Mouse (Mus musculus) kidney, embryonic 15.5 days (tissue): ENCODE measurements at regions not wholly inside any gene's neighbourhood (a gene's known extent, or its start where the extent isn't known, plus 50 kb on each side); places are given as distances from the start of the nearest gene placed in this dataset.
A peak's percentile ranks its signal among the peaks of the same experiment; 100 is the strongest.

Experiments used
- ATAC-seq: fragments of 200-750 bp; cut with Nextera tagmentation; replicated peaks from 2 replicates; pipeline ENCODE4 v1.8.0; 2017; ENCODE audit warnings: moderate TSS enrichment; ENCODE audit not compliant: low FRiP score
- H3K27ac ChIP-seq: fragments of 300-500 bp; sonication (generic); 2 replicates; pipeline ENCODE4 v1.5.1; 2015; ENCODE audit warnings: mild to moderate bottlenecking, inconsistent platforms
- H3K27me3 ChIP-seq: fragments of 300-500 bp; sonication (generic); 2 replicates; pipeline ENCODE4 v1.6.1; 2015; ENCODE audit warnings: inconsistent platforms
- H3K36me3 ChIP-seq: fragments of 300-500 bp; sonication (generic); 2 replicates; pipeline ENCODE4 v1.6.1; 2015; ENCODE audit warnings: inconsistent platforms
- H3K4me1 ChIP-seq: fragments of 300-500 bp; sonication (generic); 2 replicates; pipeline ENCODE4 v1.6.1; 2015; ENCODE audit warnings: inconsistent platforms
- H3K4me2 ChIP-seq: fragments of 300-500 bp; sonication (generic); 2 replicates; pipeline ENCODE4 v1.6.1; 2015; ENCODE audit warnings: moderate library complexity, mild to moderate bottlenecking, inconsistent platforms
- H3K4me3 ChIP-seq: fragments of 300-500 bp; sonication (generic); replicated peaks from 2 replicates; pipeline ENCODE4 v1.5.1; 2015; ENCODE audit warnings: mild to moderate bottlenecking, inconsistent platforms
- H3K9ac ChIP-seq: fragments of 300-500 bp; sonication (generic); 2 replicates; pipeline ENCODE4 v1.6.1; 2015; ENCODE audit warnings: mild to moderate bottlenecking, inconsistent platforms
- H3K9me3 ChIP-seq: fragments of 300-500 bp; sonication (generic); replicated peaks from 2 replicates; pipeline ENCODE4 v1.6.1; 2016; ENCODE audit warnings: inconsistent platforms
- WGBS: fragments of 180-500 bp; shearing (Covaris S2); methylation state at CpG from one replicate; pipeline ENCODE4 v1.1.7; 2015; ENCODE audit warnings: mixed read lengths; 5-methylcytosine and 5-hydroxymethylcytosine counted together

DNA sequence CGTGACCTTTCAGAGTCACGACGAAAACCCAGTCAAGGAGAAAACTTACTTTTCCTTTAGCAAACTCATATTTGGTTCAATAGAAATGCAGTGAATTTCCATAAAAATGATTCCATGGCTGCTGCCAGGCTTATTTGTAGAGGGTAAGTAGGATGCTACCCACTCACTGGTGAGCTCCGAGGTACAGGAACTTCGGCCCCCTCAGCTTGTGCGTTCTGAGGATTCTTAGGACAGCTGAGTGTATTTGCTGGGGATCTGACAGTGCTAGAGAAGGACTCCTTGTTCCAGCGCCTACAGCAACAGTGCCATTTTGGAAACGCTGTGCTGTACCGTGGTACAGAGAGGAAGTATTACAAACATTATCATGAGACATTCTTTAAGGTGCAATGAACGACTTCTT, 210.4 kb downstream of the Enc1 start:
- no peaks in the 10 kb centered on the region for H3K9me3 ChIP-seq
- WGBS = 80% methylated on average over 10 of the region's 10 CpGs
- no peak overlapping the region for H3K4me2 ChIP-seq
- H3K27me3 ChIP-seq = no peaks in the 10 kb centered on the region
- no peaks in the 10 kb centered on the region for H3K36me3 ChIP-seq
- no peak overlapping the region for H3K9ac ChIP-seq
- ATAC-seq = no peak
- peaks cover 33% of the 10 kb centered on the region for H3K4me1 ChIP-seq
- H3K27ac ChIP-seq = no peak overlapping the region
- H3K4me3 ChIP-seq = no peak overlapping the region

DNA sequence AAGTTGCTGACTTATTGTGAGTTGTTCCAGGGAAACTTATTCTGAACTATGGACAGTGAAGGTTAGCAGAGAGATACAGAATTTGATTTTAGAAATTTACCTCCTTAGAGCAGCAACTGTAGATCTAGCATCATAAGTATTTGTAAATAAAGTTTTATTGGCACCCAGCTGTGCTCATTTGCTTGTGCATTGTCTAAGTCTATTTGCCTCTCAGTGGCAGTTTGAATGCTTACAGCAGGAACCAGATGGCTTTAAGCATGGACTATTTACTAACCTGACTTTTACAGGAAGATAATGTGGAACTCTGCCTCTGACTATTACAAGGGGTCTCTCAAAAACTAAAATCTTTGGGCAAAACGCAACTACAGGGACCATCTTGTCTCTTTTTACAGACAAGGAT, 207.2 kb downstream of the Enc1 start:
- Histone ChIP-seq H3K4me1 (peaks cover 24% of the 10 kb centered on the region), H3K4me3 (no peak overlapping the region), H3K9ac (no peak overlapping the region), H3K27ac (no peak overlapping the region), H3K9me3 (no peaks in the 10 kb centered on the region), H3K4me2 (no peak overlapping the region), H3K27me3 (no peaks in the 10 kb centered on the region), H3K36me3 (no peaks in the 10 kb centered on the region)
- ATAC-seq = no peak
- WGBS = 93% methylated on average over 1 of the region's 1 CpGs

DNA sequence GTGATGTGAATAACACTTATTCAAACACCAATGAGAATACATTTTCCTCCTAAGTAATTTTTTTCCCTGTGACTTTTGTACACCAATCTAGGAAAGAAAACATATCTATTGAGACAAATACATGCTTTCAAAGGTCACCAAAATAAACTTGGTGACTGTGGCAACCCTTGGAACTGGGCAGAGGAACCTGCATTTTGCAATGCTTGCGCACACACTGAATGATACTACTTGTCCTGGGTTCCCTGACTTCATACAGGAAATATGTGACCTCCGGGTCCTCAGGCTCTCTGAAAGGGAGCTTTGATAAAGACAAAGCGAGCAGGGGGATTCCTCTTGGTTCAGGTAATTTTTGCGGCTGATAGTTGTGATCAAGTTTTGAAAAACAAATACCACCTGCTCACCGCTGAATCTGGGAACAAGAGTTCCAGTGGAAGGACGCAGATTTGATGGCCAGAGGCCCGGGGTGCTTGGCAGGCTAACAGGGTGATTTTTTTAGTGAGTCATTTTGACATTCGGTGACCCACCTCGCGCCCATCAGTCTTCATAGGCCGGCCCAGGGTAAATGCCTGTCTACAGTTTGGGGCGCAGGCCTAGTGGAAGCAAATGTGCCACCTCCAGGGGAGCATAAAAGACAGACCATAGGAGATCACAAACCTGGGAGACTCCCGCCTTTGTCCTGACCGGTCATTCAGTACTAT, 203.0 kb downstream of the Enc1 start:
- Histone ChIP-seq H3K4me2 (no peak overlapping the region), H3K27me3 (no peaks in the 10 kb centered on the region), H3K9ac (no peak overlapping the region), H3K27ac (no peak overlapping the region), H3K36me3 (no peaks in the 10 kb centered on the region), H3K9me3 (no peaks in the 10 kb centered on the region), H3K4me1 (peaks cover 38% of the 10 kb centered on the region), H3K4me3 (no peak overlapping the region)
- ATAC-seq = no peak
- WGBS = 80% methylated on average over 14 of the region's 14 CpGs

DNA sequence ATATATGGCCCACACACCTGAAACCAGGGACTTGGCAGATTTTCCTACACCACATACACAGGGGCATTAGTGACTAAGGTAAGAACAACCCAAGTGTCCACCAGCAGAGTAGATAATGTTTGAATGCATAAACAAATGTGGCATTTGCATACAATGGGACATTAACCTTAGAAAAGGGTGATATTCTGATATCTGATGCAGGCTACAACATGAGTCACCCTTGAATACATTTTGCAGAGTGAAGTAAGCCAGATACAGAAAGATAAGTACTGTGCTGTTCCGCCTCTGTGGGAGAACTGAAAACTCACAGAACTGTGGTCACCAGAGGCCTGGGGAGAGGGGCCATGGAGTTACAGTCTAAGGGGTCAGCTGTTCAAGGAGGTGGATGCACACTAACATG, 201.9 kb downstream of the Enc1 start:
- 82% methylated on average over 1 of the region's 1 CpGs for WGBS
- peak overlapping the region; percentile 79 for H3K27ac ChIP-seq

DNA sequence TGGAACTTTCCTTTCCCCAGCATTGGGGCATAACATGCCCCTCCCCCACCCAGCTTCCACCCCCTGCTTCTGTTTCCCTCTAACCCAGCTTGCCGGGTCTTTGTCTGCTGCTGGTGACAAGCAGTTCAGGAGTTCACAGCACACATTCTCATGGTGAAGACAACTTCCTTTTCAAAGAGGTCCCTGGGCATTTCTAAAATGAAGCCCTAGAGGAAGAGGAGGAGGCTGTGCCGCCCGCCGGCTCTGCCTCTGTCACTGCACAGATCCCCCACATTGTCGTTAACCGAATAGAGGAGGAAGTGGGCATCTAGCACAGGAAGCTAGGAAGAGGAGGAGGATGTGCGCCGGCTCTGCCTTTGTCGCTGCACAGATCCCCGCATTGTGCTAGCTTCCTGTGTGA, 201.4 kb downstream of the Enc1 start:
- H3K36me3 ChIP-seq = no peaks in the 10 kb centered on the region
- H3K4me3 ChIP-seq = no peak overlapping the region
- 36% methylated on average over 10 of the region's 10 CpGs for WGBS
- H3K27ac ChIP-seq = peak overlapping the region; percentile 79
- peak overlapping the region; percentile 20 for H3K4me2 ChIP-seq
- no peak overlapping the region for H3K9ac ChIP-seq
- H3K9me3 ChIP-seq = no peaks in the 10 kb centered on the region
- peaks cover 45% of the 10 kb centered on the region for H3K4me1 ChIP-seq
- H3K27me3 ChIP-seq = no peaks in the 10 kb centered on the region
- no peak; the same call in 1 of the 2 replicates for ATAC-seq

More for the DNA sequence above, 201.9 kb downstream of the Enc1 start:
- H3K4me2 ChIP-seq = peak overlapping the region; percentile 20; the same call in 1 of the 2 replicates
- no peak for ATAC-seq
- H3K9ac ChIP-seq = no peak overlapping the region
- peaks cover 45% of the 10 kb centered on the region for H3K4me1 ChIP-seq
- no peaks in the 10 kb centered on the region for H3K27me3 ChIP-seq
- no peak overlapping the region for H3K4me3 ChIP-seq
- no peaks in the 10 kb centered on the region for H3K9me3 ChIP-seq
- H3K36me3 ChIP-seq = no peaks in the 10 kb centered on the region

DNA sequence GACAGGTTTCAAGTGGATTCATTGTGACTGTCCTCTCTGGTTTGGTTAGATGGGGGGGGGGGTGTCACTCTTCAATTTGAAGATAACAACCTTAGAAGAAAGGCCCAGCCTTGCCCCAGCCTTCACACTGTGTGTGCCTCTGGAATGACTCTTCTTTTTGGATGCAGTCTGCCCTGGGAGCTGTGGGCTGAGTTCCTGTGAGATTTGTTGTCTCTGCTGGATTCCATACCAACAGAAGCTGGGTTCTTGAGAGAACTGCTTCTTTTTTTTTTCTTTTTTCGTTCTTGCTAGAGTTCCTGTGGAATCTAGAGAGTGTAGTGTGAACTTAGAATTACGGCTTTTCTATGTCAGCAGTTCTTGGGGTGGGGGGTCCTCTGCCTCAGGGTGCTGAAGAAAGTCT, 200.9 kb downstream of the Enc1 start:
- Histone ChIP-seq H3K4me1 (peaks cover 49% of the 10 kb centered on the region), H3K27ac (peak overlapping the region; percentile 79), H3K27me3 (no peaks in the 10 kb centered on the region), H3K9ac (no peak overlapping the region), H3K36me3 (no peaks in the 10 kb centered on the region), H3K4me2 (peak overlapping the region; percentile 20; the same call in 1 of the 2 replicates), H3K4me3 (no peak overlapping the region), H3K9me3 (no peaks in the 10 kb centered on the region)
- ATAC-seq = no peak
- 38% methylated on average over 2 of the region's 2 CpGs for WGBS

DNA sequence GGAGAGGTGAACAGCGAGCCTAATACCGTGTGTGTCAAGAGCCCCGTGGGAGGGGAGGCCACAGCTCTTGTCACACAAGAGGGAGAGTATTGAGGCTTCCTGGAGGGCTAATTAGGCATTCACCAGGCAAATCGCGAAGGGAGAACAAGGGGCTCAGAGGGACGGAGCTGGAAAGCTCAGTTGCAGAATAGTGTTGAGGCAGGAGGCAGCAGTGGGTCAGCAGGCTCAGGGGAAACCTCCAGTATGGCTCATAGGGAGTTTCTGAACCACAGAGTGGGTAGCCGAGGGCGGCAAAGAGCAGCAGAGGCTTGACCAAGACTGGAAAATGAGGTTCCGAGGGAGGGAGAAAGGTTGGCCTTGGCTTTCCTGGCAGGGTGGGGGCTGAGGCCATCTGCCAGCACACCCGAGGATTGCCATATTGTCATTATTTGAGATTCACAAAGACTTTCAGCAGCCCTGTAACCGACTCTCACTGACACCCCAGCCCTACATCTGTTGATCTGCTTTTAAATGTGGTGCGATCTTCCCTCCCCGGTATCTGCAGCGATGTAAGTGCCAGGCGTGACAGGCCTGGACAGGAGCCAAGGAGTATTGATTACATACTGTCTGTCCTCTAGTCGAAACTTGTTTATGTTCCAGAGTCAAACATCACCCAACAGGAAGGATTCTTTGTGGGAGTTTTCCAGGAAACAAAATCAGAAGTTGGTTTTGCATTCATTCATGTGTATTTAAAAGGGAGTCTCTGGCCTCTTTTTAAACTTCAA, 198.5 kb downstream of the Enc1 start:
- ATAC-seq = no peak
- Histone ChIP-seq H3K4me3 (peak overlapping the region; percentile 4; the same call in 1 of the 2 replicates), H3K27ac (peak overlapping the region; percentile 70), H3K4me2 (peak overlapping the region; percentile 53), H3K9ac (no peak overlapping the region), H3K4me1 (peaks cover 73% of the 10 kb centered on the region), H3K9me3 (no peaks in the 10 kb centered on the region), H3K27me3 (no peaks in the 10 kb centered on the region), H3K36me3 (no peaks in the 10 kb centered on the region)
- 19% methylated on average over 16 of the region's 16 CpGs for WGBS

DNA sequence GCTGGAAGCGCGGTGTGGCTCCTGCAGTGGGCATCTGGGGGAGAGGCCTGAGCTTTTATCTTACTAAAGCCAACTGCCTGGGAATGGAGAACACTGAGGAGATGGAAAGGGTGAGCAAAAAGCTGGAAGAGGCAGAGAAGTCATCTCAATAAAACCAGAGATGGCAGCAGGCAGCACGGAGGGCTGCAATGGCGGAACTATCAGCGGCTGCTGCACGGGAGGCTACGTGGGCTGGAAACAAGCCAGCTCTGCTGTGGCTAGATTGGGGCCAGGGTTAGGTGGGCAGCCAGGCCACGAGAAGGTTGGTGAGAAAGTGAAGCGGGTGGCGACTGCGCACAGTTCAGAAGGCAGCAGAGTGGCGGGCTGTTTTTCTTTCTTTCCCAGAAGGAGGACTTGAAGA, 197.8 kb downstream of the Enc1 start:
- H3K4me3 ChIP-seq = peak overlapping the region; percentile 4; the same call in 1 of the 2 replicates
- H3K36me3 ChIP-seq = no peaks in the 10 kb centered on the region
- peak overlapping the region; percentile 70 for H3K27ac ChIP-seq
- H3K9ac ChIP-seq = no peak overlapping the region
- H3K9me3 ChIP-seq = no peaks in the 10 kb centered on the region
- H3K27me3 ChIP-seq = no peaks in the 10 kb centered on the region
- no peak for ATAC-seq
- 35% methylated on average over 12 of the region's 12 CpGs for WGBS
- H3K4me2 ChIP-seq = peak overlapping the region; percentile 53
- H3K4me1 ChIP-seq = peaks cover 78% of the 10 kb centered on the region

DNA sequence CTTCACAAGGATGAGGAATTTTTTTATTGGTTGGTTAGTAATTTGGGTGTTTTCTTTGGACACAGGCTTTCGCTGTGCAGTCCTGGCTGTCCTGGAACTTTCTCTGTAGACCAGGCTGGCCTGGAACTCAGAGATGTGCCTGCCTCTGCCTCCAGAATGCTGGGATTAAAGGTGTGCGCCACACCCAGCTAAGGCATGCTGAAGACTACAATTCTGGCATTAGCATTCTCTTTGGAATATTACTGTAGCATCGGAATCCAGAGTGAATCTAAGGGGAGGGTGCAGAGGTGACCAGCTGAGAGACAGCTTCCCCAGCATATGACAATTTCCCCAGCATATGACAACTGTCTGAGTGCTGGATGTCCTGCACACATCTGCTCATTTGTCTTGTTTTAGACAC, 197.4 kb downstream of the Enc1 start:
- no peaks in the 10 kb centered on the region for H3K36me3 ChIP-seq
- no peak overlapping the region for H3K9ac ChIP-seq
- ATAC-seq = no peak
- H3K4me2 ChIP-seq = no peak overlapping the region
- H3K4me3 ChIP-seq = no peak overlapping the region
- H3K27me3 ChIP-seq = no peaks in the 10 kb centered on the region
- H3K27ac ChIP-seq = no peak overlapping the region; the same call in 1 of the 2 replicates
- H3K9me3 ChIP-seq = no peaks in the 10 kb centered on the region
- WGBS = 95% methylated on average over 3 of the region's 3 CpGs
- H3K4me1 ChIP-seq = peaks cover 78% of the 10 kb centered on the region

DNA sequence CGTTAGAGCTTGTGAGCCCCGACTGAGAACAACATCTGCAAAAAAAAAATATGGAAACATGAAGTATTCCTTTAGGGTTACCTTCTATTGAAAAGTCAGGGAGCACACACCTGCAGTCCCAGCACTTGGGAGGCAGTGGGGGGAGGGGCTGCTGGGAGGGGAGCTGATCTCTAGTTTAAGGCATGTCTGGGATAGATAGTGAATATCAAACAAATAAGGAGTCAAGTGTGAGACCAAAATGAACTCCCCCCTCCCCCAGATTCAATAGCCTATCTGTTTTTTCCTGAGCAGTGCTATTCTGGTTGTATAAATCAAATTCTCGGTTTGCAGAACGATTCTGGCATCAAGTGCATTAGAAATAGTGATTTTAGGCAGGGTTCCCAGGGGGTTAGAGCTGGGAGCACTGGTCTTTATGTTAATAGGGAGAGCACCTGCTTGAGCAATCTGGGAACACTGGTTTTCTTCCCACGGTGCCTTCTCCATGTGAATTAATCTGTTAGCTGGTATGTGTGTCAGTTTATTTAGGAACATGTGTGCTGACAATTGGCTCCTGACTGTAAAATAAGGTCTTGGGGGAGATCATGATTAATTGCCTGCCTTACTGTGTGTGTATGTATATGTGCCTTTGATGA, 195.9 kb downstream of the Enc1 start:
- ATAC-seq = no peak
- peaks cover 76% of the 10 kb centered on the region for H3K4me1 ChIP-seq
- peak overlapping the region; percentile 68; the same call in 1 of the 2 replicates for H3K4me2 ChIP-seq
- no peak overlapping the region for H3K4me3 ChIP-seq
- no peaks in the 10 kb centered on the region for H3K9me3 ChIP-seq
- no peaks in the 10 kb centered on the region for H3K36me3 ChIP-seq
- H3K27me3 ChIP-seq = no peaks in the 10 kb centered on the region
- 25% methylated on average over 5 of the region's 5 CpGs for WGBS
- no peak overlapping the region for H3K9ac ChIP-seq
- H3K27ac ChIP-seq = peak overlapping the region; percentile 87

DNA sequence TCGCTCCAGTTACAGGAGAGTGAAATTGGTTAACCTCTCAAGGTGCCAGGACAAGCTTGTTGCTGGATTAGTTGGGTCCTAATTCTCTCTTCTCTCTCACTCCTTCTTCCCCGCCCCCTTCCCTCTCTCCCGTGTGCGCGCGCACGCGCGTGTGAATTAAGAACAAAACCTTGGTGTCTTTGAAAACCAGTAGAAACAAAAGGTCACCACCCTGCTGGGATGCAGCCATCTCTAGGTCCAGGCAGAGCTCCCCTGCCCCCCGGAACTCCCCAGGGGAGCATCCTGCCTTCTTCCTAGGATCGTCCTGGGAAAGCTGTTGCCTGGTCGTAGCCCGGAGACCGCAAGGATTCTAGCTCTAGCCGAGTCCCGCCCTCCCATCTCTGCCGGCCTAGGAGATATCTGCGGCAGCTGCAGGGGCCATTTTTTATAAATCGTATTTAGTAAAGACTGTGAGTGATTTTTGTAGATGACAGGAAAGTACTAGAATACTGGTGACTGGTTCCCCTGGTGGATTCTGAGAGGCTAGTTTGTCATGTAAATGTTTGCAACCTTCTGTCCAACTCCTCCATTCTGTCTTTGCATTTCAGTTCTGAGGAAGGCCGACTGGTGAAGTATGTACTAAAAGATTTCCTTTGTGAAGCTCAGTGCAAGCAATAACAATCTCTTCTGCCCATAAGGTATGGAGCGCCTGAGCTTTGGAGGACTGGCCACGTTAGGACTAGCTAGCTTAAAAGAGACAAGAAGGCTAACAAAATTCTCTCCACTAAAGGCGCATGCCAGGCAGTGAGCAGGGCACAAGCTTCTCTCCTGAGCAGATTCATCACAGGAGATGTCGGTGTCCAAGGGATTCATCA, 195.2 kb downstream of the Enc1 start:
- Histone ChIP-seq H3K4me2 (peak overlapping the region; percentile 68), H3K4me1 (peaks cover 68% of the 10 kb centered on the region), H3K36me3 (no peaks in the 10 kb centered on the region), H3K9me3 (no peaks in the 10 kb centered on the region), H3K27ac (peak overlapping the region; percentile 87), H3K4me3 (peak overlapping the region; percentile 34), H3K9ac (peak overlapping the region; percentile 27; the same call in 1 of the 2 replicates), H3K27me3 (no peaks in the 10 kb centered on the region)
- peak; percentile 54 for ATAC-seq
- 6% methylated on average over 24 of the region's 24 CpGs for WGBS
